Mouse (Mus musculus) small intestine, adult 2 months (tissue): Measurements from ENCODE around the gene Olfr507. TPM values are rescaled to one million over a fixed set of nuclear protein-coding genes. Genes with fewer than 3 reads are reported as not detected.
"Not testable (repeated sequence)": the region's sequence is repeated elsewhere in the genome, so short reads cannot be mapped to it uniquely, and the experiment has no call there.

Experiments used
- H3K27ac ChIP-seq: fragments of 200-500 bp; 2 replicates; pipeline ENCODE4 v1.5.1; 2012; ENCODE audit warnings: low read depth, low read length, control low read depth, inconsistent platforms; ENCODE audit not compliant: insufficient read depth
- H3K27me3 ChIP-seq: fragments of 200-500 bp; 2 replicates; pipeline ENCODE4 v1.6.1; 2012; ENCODE audit warnings: mild to moderate bottlenecking, moderate library complexity, low read length, inconsistent platforms; ENCODE audit not compliant: control insufficient read depth, insufficient read depth
- H3K36me3 ChIP-seq: fragments of 200-500 bp; 2 replicates; pipeline ENCODE4 v1.6.1; 2012; ENCODE audit warnings: mild to moderate bottlenecking, low read length, control low read depth, inconsistent platforms; ENCODE audit not compliant: control insufficient read depth, insufficient read depth
- H3K4me1 ChIP-seq: fragments of 200-500 bp; 2 replicates; pipeline ENCODE4 v1.6.1; 2012; ENCODE audit warnings: low read length, inconsistent platforms, mixed read lengths; ENCODE audit not compliant: control insufficient read depth, insufficient read depth, insufficient read length
- H3K4me3 ChIP-seq: fragments of 200-500 bp; 2 replicates; pipeline ENCODE4 v1.5.1; 2012; ENCODE audit warnings: low read depth, mild to moderate bottlenecking, control low read depth, inconsistent platforms, low read length, moderate library complexity
- CTCF ChIP-seq: fragments of 200-500 bp; IDR thresholded peaks from 2 replicates; pipeline ENCODE4 v1.5.1; 2012; ENCODE audit warnings: low read depth, mild to moderate bottlenecking, control low read depth, inconsistent platforms, low read length, moderate library complexity, mixed read lengths; ENCODE audit not compliant: insufficient replicate concordance, insufficient read length; ENCODE audit errors: extremely low read depth
- POLR2A ChIP-seq: fragments of 200-500 bp; IDR thresholded peaks from 2 replicates; pipeline ENCODE4 v1.6.1; 2012; ENCODE audit warnings: low read depth, mild to moderate bottlenecking, control low read depth, inconsistent platforms, low read length, moderate library complexity
- WGBS: fragments of 180-500 bp; shearing (Covaris S2); methylation state at CpG from one replicate; pipeline ENCODE4 v1.1.7; 2018; 5-methylcytosine and 5-hydroxymethylcytosine counted together
- polyA plus RNA-seq: library from polyadenylated mRNA; depleted of rRNA; stranded (reverse); fragments of >200 nt; gene quantifications from 2 replicates; pipeline ENCODE4 v1.2.3, GENCODE M21; 2012; rRNA removed

The Olfr507 gene
- polyA plus RNA-seq: not detected in 2 replicates

DNA sequence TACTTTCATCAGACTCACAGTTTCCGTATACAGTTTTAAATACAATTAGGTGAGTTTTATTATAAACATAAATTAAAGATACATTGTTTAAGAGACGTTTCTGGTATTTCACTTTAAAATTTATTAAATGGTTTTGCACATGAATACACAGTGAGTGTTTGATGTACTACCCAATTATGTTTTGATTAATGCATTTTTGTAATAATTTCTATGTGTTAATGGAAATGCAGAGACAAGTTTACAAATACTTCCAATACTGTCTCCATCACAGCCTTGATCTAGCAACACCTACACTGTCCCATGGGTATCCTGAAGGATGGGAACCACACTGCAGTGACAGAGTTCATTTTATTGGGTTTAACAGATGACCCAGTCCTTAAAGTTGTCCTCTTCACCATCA, at the start of gene Olfr507:
Gene Olfr507 (plus strand): TSS at position 301 of the 400 bp plus-strand sequence.
- no peaks in the 10 kb centered on the region for H3K27me3 ChIP-seq
- no peak within 1 kb of the TSS for H3K4me3 ChIP-seq
- no peaks in the 10 kb centered on the region for H3K36me3 ChIP-seq
- TF ChIP-seq CTCF (no peak), POLR2A (no peak)
- no peak within 1 kb of the TSS for H3K27ac ChIP-seq
- no peaks in the 10 kb centered on the region for H3K4me1 ChIP-seq
- 77% methylated on average over 2 of the region's 2 CpGs for WGBS

DNA sequence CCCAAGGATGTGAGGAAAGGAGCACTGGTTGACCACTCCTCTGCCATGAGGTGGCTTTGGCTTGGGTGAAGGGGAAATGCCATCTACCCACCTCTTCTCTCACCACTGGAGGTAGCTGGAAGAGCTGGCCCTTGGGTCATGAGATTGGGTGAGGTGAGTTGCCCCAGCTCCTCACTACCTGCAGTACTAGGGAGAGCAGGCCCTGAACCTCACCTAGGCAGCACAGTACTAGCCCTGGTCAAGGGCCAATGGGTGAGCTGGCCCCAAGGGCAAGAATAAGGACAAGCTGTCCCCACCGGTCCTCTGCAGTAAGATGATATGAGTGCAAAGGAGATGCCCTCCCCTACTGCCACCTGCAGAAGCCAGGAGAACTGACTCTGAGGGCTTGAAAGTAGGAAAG, 31.8 kb upstream of the Olfr507 start:
- TF ChIP-seq CTCF (no peak), POLR2A (no peak)
- Histone ChIP-seq H3K27ac (no peak overlapping the region), H3K4me1 (no peaks in the 10 kb centered on the region), H3K27me3 (no peaks in the 10 kb centered on the region), H3K36me3 (no peaks in the 10 kb centered on the region), H3K4me3 (no peak overlapping the region)
- WGBS: 94% methylated on average over 1 of the region's 1 CpGs

DNA sequence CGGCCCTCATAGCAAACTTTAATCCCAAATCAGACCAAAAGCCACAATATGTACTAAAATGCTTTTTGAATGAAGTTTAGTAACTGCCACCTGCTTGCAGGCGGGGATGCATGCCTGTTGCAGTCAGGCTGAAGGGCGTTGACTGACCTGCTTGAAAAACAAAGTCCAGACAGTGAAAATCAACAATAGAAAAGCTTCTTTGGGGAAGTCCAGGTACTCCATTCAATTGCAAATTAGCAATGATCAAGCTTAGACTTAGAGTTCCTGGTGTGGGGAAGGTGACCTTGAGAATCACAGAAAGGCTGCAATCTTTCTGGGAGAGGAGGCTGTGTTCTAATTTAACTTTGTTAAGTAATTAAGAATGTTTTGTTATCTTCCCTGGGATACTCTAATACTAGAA, 19.7 kb upstream of the Olfr507 start:
- H3K27me3 ChIP-seq, H3K4me1 ChIP-seq, H3K4me3 ChIP-seq, H3K27ac ChIP-seq, H3K36me3 ChIP-seq: not testable (repeated sequence)
- 50% methylated on average over 3 of the region's 3 CpGs for WGBS

DNA sequence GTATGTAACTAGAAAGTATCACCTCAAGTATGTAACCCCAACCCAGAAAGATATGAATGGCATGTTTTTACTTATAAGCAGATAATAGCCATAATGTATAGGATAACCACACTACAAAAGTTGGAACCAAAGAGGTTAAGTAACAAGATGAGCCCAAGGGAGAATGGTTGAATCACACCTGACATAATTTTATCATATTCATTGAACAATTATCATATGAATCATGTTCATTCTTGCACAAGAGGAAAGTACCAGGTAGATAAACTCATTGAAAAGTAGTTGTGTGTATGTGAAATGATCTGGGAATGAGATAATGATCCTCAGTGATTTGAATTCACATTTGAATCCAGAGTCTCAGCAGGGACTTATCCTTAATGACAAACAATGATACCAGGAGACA, 11.1 kb upstream of the Olfr507 start, which contains the start of gene Olfr506:
Gene Olfr506 (plus strand): TSS at position 301 of the 400 bp plus-strand sequence.
- Histone ChIP-seq H3K4me3 (no peak within 1 kb of the TSS), H3K36me3 (no peaks in the 10 kb centered on the region), H3K27ac (no peak within 1 kb of the TSS), H3K27me3 (no peaks in the 10 kb centered on the region), H3K4me1 (no peaks in the 10 kb centered on the region)
- no peak for TF ChIP-seq POLR2A
- no peak for TF ChIP-seq CTCF

DNA sequence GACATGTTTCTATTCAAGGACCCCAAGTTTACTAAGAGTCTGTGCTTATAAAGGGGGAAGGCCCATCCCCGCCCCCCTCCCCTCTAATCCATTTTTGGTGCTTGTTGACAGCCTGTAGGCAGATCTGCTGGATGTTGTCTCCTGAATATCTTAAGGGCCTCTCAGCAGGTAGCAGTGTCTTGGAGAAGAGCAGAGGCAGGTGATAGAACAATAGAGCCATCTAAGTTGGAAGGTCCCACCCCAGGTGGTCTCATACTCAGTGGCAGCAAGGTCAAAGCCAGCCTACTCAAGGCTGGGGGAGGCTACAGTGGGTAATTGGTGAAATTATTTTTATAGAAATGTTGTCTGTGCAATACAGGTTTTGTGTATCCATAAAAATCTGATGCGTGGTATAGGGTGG, 7.5 kb upstream of the Olfr507 start:
- H3K36me3 ChIP-seq: no peaks in the 10 kb centered on the region
- H3K4me3 ChIP-seq: no peak overlapping the region
- H3K27ac ChIP-seq: no peak overlapping the region
- H3K27me3 ChIP-seq: no peaks in the 10 kb centered on the region
- no peaks in the 10 kb centered on the region for H3K4me1 ChIP-seq
- WGBS: 88% methylated on average over 2 of the region's 2 CpGs
- TF ChIP-seq POLR2A: no peak
- TF ChIP-seq CTCF: no peak

DNA sequence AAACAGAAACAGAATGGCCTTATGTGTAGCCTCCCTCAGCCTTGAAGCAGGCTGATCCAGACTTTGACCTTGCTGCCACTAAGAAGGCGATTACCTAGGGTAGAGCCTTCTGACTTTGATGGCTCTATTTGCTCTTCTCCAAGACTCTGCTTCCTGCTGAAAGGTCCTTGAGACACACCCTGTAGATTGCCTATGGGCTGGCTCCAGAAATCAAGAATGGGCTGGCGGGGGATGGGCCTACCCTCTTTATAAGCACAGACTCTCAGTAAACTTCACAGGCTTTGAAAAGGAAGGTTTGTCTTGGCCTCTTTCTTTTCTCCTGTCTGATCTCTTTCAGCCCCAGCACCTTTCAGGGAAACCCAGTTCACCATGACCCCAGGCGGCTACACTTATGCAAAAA, 4.8 kb upstream of the Olfr507 start:
- peak overlapping the region; percentile 59; the same call in 1 of the 2 replicates for H3K27ac ChIP-seq
- not testable (repeated sequence) for H3K27me3 ChIP-seq, H3K4me3 ChIP-seq, H3K36me3 ChIP-seq, H3K4me1 ChIP-seq
- 20% methylated on average over 3 of the region's 3 CpGs for WGBS

DNA sequence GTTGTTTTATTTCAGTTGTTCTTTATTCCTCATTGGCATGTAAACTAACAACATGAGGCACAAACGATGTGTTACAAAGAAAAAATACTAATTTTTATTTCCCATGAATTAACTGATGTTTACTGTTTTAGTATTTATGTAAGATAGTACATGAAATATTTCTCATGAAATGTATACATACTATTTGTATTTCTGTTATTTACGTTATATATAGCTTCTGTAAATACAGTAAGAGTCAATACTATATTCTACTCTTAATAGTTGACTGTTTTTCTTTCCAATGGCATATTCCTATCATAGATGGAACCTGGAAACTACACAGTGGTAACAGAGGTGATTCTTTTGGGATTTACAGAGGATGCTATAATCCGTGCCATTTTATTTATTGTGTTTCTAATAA, 8.1 kb downstream of the Olfr507 start, which contains the start of gene Olfr508:
Gene Olfr508 (plus strand): TSS at position 301 of the 400 bp plus-strand sequence.
- no peak within 1 kb of the TSS for H3K27ac ChIP-seq
- H3K36me3 ChIP-seq: no peaks in the 10 kb centered on the region
- no peaks in the 10 kb centered on the region for H3K27me3 ChIP-seq
- H3K4me1 ChIP-seq: no peaks in the 10 kb centered on the region
- no peak within 1 kb of the TSS for H3K4me3 ChIP-seq
- 82% methylated on average over 3 of the region's 3 CpGs for WGBS
- TF ChIP-seq POLR2A: no peak
- no peak for TF ChIP-seq CTCF

DNA sequence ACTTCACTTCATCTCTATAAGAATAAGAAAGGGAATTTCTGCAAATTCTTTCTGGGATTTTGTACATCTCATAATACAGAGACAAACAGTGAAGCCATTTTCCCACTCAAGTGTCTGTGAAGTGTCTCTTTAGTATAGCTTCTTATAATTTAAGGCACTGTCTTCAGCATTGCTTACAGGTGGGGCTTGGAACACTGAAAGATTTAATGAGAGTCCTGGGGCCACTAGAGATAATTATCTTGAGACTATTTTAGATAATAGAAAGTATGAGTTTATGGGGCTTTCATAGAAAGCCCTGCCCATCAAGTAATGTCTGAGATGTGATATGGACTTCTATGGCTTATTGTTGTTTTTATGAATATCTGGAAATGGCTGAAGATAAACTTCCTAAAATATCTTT, 30.2 kb downstream of the Olfr507 start, which contains the start of gene Olfr509:
Gene Olfr509 (minus strand): TSS at position 101 of the 400 bp plus-strand sequence.
- no peak for TF ChIP-seq POLR2A
- H3K27ac ChIP-seq: no peak within 1 kb of the TSS
- H3K27me3 ChIP-seq: no peaks in the 10 kb centered on the region
- no peaks in the 10 kb centered on the region for H3K36me3 ChIP-seq
- no peak within 1 kb of the TSS for H3K4me3 ChIP-seq
- no peaks in the 10 kb centered on the region for H3K4me1 ChIP-seq
